Mouse (Mus musculus) megakaryocyte, embryonic 14.5 days (primary cell): ENCODE data around the gene Lmo7. TPM values are rescaled to one million over a fixed set of nuclear protein-coding genes. Genes with fewer than 3 reads are reported as not detected.

ENCODE experiments used
- H3K27me3 ChIP-seq: replicated peaks from 2 replicates; pipeline ENCODE3; 2012; ENCODE audit warnings: inconsistent platforms
- H3K36me3 ChIP-seq: replicated peaks from 2 replicates; pipeline ENCODE3; 2012; ENCODE audit warnings: low read length, inconsistent platforms, mixed read lengths
- H3K4me1 ChIP-seq: 2 replicates; pipeline ENCODE4 v1.6.1; 2012; ENCODE audit warnings: inconsistent platforms
- H3K4me3 ChIP-seq: replicated peaks from 2 replicates; pipeline ENCODE3; 2012; ENCODE audit warnings: moderate library complexity, mild to moderate bottlenecking, inconsistent platforms
- H3K9me3 ChIP-seq: 2 replicates; pipeline ENCODE4 v1.6.1; 2012; ENCODE audit warnings: inconsistent platforms
- FLI1 ChIP-seq: IDR thresholded peaks from 2 replicates; pipeline ENCODE4 v1.6.1; 2012; ENCODE audit warnings: low read length, inconsistent platforms, mixed read lengths
- GATA1 ChIP-seq: IDR thresholded peaks from 3 replicates; pipeline ENCODE4 v1.6.1; 2012; ENCODE audit warnings: mixed read lengths, low read length, inconsistent platforms, borderline replicate concordance
- polyA plus RNA-seq: library from polyadenylated mRNA; stranded (reverse); fragments of >175 nt; gene quantifications from 2 replicates; pipeline ENCODE4 v1.2.3, GENCODE M21; 2012; ENCODE audit warnings: low replicate concordance; ENCODE audit not compliant: insufficient read depth

Gene Lmo7
- polyA plus RNA-seq, 1 experiment, result 0.08 TPM

- no peaks in the 10 kb centered on the region for H3K9me3 ChIP-seq
- no peak overlapping the region for H3K4me3 ChIP-seq
- H3K27me3 ChIP-seq, result peaks cover 2% of the 10 kb centered on the region
- no peaks in the 10 kb centered on the region for H3K4me1 ChIP-seq
- TF ChIP-seq FLI1 (no peak), GATA1 (no peak)
- no peaks in the 10 kb centered on the region for H3K36me3 ChIP-seq
Measured at GRCm38 (mm10) chr14:101830116-101830515, 100.4 kb downstream of the Lmo7 start.

DNA sequence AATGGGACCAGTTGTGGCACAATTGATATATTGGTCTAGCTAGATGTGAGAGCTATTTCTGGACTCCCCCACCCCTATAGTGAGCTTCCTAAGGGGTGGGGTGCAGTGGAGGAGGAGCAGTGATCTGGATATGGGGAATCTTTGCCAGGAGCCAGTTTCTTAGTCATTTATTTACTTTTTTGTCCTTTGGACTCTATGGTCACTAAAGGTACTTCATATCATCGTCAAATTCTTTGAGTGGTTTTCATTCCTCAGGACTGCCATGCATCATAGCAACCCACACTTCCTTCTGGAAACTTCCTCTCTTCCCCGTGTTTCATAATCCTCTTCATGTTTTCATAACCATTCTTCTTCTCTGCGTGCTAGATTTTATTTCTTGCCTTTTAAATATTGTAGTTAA is 104.4 kb downstream of the Lmo7 start:
- no peaks in the 10 kb centered on the region for H3K9me3 ChIP-seq
- no peaks in the 10 kb centered on the region for H3K4me1 ChIP-seq
- H3K36me3 ChIP-seq, result no peaks in the 10 kb centered on the region
- TF ChIP-seq FLI1 (no peak), GATA1 (no peak)
- H3K4me3 ChIP-seq, result no peak overlapping the region
- H3K27me3 ChIP-seq, result peaks cover 2% of the 10 kb centered on the region

GRCm38 (mm10) chr14:101836401-101836800 is 106.6 kb downstream of the Lmo7 start:
- TF ChIP-seq FLI1, result no peak
- no peak for TF ChIP-seq GATA1

GRCm38 (mm10) chr14:101837176-101837575 is 107.4 kb downstream of the Lmo7 start:
- no peaks in the 10 kb centered on the region for H3K27me3 ChIP-seq
- H3K4me1 ChIP-seq, result no peaks in the 10 kb centered on the region
- no peak overlapping the region for H3K4me3 ChIP-seq
- TF ChIP-seq FLI1 (no peak), GATA1 (no peak)
- no peaks in the 10 kb centered on the region for H3K9me3 ChIP-seq
- H3K36me3 ChIP-seq, result no peaks in the 10 kb centered on the region

More at GRCm38 (mm10) chr14:101836401-101836800, 106.6 kb downstream of the Lmo7 start:
- H3K4me1 ChIP-seq, result no peaks in the 10 kb centered on the region
- H3K4me3 ChIP-seq, result no peak overlapping the region
- H3K9me3 ChIP-seq, result no peaks in the 10 kb centered on the region
- H3K36me3 ChIP-seq, result no peaks in the 10 kb centered on the region
- no peaks in the 10 kb centered on the region for H3K27me3 ChIP-seq

DNA sequence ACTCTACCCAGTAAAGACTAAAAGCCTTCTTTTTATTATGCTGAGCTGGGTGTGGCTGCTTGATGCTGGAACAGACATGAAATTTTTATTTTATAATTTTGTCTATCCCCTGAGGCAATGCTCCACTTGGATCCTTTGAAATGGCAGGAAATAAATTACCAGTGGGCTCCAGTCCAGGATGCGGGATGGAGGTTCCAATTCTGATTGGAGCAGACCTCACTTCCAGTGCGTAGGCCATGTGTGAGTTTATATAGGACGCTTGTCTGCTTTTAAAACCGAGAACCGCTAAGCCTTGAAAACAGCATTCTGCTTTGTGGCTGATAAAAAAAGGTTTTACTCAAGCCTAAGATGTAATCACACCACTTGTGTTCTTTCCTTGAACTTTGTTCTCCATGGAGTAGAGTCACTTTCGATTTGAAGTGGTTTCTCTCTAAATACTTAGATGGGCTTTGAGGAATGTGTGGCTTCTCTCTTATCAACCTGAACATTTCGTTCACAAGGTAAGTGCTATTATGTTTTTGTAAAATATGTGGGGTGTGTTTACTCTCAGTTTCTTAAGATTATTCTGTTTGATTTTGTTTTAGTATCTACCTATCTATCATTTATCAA is 108.6 kb downstream of the Lmo7 start:
- H3K9me3 ChIP-seq, result no peaks in the 10 kb centered on the region
- no peaks in the 10 kb centered on the region for H3K27me3 ChIP-seq
- TF ChIP-seq GATA1 (no peak), FLI1 (no peak)
- H3K36me3 ChIP-seq, result no peaks in the 10 kb centered on the region
- H3K4me1 ChIP-seq, result no peaks in the 10 kb centered on the region
- no peak overlapping the region for H3K4me3 ChIP-seq

- Histone ChIP-seq H3K4me3 (no peak overlapping the region), H3K36me3 (no peaks in the 10 kb centered on the region), H3K27me3 (no peaks in the 10 kb centered on the region), H3K9me3 (no peaks in the 10 kb centered on the region), H3K4me1 (no peaks in the 10 kb centered on the region)
- no peak for TF ChIP-seq GATA1
- no peak for TF ChIP-seq FLI1
Measured at GRCm38 (mm10) chr14:101839771-101840731, 110.3 kb downstream of the Lmo7 start.

GRCm38 (mm10) chr14:101841271-101841670 is 111.5 kb downstream of the Lmo7 start:
- Histone ChIP-seq H3K36me3 (no peaks in the 10 kb centered on the region), H3K4me1 (no peaks in the 10 kb centered on the region), H3K27me3 (no peaks in the 10 kb centered on the region), H3K4me3 (no peak overlapping the region), H3K9me3 (no peaks in the 10 kb centered on the region)
- TF ChIP-seq GATA1 (no peak), FLI1 (no peak)

DNA sequence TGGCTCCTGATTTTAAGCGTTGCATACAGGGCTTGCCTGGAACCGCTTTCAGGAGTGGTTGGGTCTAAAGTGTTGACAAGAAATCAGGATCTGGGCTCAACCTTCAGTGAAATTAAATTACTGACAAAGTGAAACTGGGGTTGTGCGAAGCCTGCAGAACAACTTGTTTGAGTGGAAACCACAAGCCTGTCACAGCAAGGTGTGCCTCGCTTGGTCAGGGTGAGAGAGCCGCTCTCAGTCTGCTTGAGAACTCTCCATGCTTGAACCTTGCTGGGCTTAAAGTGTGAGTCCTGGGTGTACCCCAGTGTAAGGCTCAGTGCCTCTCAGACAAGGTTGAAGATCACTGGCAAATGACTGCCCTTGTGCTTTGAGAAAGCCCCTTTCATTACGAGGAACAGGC is 112.8 kb downstream of the Lmo7 start:
- H3K36me3 ChIP-seq, result no peaks in the 10 kb centered on the region
- H3K9me3 ChIP-seq, result no peaks in the 10 kb centered on the region
- TF ChIP-seq GATA1, result no peak
- TF ChIP-seq FLI1, result no peak
- no peaks in the 10 kb centered on the region for H3K4me1 ChIP-seq
- no peaks in the 10 kb centered on the region for H3K27me3 ChIP-seq
- peak overlapping the region; percentile 86 for H3K4me3 ChIP-seq

DNA sequence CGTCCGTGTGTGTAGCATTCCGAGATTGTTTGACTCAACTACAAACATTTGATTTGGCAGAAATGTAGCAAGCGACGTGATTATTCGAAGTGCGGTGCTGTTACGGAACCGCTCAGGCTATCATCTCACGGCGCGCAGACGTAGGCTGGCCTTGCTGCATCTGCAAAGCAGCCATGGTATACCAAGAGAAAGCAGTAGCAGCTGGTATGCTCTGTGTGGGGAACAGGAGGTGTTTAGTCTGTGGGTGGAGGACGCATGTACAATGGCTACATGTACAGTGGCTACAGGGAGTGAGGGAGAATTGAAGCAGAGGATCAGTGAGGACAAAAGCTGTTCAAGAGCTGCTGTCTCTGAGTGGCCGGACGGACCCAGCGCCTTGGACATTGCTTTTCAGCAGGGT is 113.7 kb downstream of the Lmo7 start:
- Histone ChIP-seq H3K9me3 (no peaks in the 10 kb centered on the region), H3K4me3 (no peak overlapping the region), H3K36me3 (no peaks in the 10 kb centered on the region), H3K4me1 (no peaks in the 10 kb centered on the region), H3K27me3 (no peaks in the 10 kb centered on the region)
- TF ChIP-seq GATA1 (no peak), FLI1 (no peak)

- no peaks in the 10 kb centered on the region for H3K36me3 ChIP-seq
- TF ChIP-seq FLI1, result no peak
- TF ChIP-seq GATA1, result no peak
- H3K9me3 ChIP-seq, result no peaks in the 10 kb centered on the region
- H3K4me1 ChIP-seq, result no peaks in the 10 kb centered on the region
- no peaks in the 10 kb centered on the region for H3K27me3 ChIP-seq
- H3K4me3 ChIP-seq, result no peak overlapping the region
Measured at GRCm38 (mm10) chr14:101844467-101844866, 114.7 kb downstream of the Lmo7 start.
